Mouse (Mus musculus): ENCODE data around the gene Foxo3.

DNA sequence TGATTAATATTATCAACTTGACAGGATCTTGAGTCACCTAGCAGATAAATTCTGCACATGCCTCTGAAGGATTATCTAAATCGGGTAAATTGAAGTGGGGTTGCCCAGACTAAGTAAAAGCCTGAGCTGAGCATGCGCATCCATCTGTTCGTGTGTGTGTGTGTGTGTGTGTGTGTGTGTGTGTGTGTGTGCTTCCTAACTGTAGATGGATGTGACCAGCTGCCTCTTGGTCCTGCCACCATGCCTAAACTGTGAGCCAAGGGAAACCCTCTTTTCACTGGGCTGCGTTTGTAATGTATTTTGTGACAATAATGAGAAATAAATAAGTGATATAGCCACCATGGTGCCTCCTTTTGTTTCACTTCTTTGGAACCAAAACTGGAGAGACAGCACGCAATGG, 102.3 kb downstream of the Foxo3 start:
- TF ChIP-seq CTCF (IDR thresholded peaks at IDR 0.05; ENCODE audit: extremely low read depth, insufficient read depth, low read length), result no peak
- no peak for TF ChIP-seq POLR2A (IDR thresholded peaks at IDR 0.05; ENCODE audit: extremely low read depth, insufficient read depth, low read length)

Data from cortical plate, adult 2 months (tissue).